Mouse (Mus musculus) left cerebral cortex, adult 2 months (tissue): ENCODE data around the gene Sgpp2. TPM values are rescaled to one million over a fixed set of nuclear protein-coding genes. Genes with fewer than 3 reads are reported as not detected.

ENCODE experiments used
- DNase-seq, 2 experiments: peaks; one replicate each; pipeline ENCODE4 v3.0.0; 2021 to 2022; ENCODE audit warnings: low spot score in 2 of 2, mixed read lengths in 1 of 2; ENCODE audit errors: extremely low spot score in 1 of 2
- H3K27ac ChIP-seq: fragments of 200-600 bp; 2 replicates; pipeline ENCODE4 v1.8.1; 2022
- H3K4me3 ChIP-seq: fragments of 200-600 bp; 2 replicates; pipeline ENCODE4 v1.8.1; 2022
- CTCF ChIP-seq: fragments of 200-600 bp; IDR thresholded peaks from 2 replicates; pipeline ENCODE4 v1.8.1; 2022; ENCODE audit warnings: antibody characterized with exemption, mild to moderate bottlenecking, moderate library complexity
- intact Hi-C: fragments of 180-260 bp; cut with DNase I; formaldehyde crosslinking; loops from one replicate; pipeline ENCODE4 v1.15.1; 2025
- total RNA-seq, 2 experiments: library from RNA; stranded (reverse); gene quantifications; 2 replicates each; pipeline ENCODE4 v1.2.3; 2021

Gene Sgpp2
- total RNA-seq, 2 experiments from 2014 or later: 9.5 to 9.7 TPM

DNA sequence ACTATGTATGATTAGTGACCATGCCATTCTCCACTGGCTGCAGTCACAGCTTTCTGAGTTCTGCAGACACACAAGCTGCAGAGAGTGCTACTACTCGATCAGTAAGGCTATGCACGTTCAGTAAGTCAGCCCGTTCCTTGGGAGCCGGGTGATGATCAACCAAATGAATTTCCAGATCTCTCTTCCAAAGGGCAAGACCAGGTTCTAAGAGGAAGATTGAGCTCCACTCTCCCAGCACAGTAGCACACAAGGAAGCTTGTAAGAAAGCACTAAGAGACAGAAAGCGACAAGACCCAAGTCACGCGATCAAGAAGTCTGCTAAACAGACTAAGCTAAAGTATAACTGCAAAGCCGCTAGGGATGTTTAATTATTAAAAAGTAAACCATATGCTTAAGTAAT, 130.6 kb downstream of the Sgpp2 start:
- TF ChIP-seq CTCF: no peak
- no peak overlapping the region for H3K4me3 ChIP-seq
- intact Hi-C loops: no loop called here
- H3K27ac ChIP-seq: no peak overlapping the region
- no peak for DNase-seq

DNA sequence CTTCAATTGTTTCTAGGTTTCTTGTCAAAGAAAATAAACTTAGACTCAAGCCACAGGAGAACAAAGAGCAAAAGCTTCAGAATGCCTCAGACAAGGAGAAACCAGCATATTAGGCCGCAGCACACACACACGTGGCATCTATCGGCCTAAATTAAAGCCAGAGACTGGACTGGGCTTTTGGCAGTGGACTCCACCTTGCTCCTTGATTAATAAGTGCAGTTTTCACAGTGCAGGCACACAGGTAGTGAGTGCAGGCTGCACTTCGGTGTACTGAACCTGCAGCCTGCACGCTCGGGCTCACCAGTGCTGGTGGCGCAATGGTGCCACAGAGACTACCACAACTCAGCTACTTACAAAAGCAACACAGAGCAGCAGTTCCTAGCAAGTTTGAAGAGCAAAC, 132.9 kb downstream of the Sgpp2 start:
- intact Hi-C loops: no loop called here
- Histone ChIP-seq H3K4me3 (no peak overlapping the region), H3K27ac (no peak overlapping the region)
- TF ChIP-seq CTCF: no peak
- no peak for DNase-seq

DNA sequence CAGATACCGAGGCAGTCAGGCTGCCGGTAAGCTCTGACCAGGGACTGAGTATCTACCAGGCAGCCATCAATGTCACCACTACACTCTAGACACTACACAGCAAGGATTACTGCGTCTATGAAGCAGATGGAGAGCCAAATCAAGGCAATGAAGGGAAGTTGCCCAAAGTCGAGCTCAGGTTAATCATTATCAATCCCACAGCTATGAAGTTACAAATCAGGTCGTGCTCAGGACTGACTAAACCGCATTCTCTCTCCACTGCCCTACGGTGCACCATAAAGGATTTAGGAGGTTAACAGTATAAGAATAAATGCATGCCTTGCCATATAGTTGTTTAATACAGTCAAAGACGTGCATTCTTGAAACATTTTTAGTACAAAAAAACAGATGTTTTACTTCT, 136.1 kb downstream of the Sgpp2 start:
- TF ChIP-seq CTCF: no peak
- Histone ChIP-seq H3K27ac (no peak overlapping the region), H3K4me3 (no peak overlapping the region)
- intact Hi-C loops: no loop called here
- no peak for DNase-seq

DNA sequence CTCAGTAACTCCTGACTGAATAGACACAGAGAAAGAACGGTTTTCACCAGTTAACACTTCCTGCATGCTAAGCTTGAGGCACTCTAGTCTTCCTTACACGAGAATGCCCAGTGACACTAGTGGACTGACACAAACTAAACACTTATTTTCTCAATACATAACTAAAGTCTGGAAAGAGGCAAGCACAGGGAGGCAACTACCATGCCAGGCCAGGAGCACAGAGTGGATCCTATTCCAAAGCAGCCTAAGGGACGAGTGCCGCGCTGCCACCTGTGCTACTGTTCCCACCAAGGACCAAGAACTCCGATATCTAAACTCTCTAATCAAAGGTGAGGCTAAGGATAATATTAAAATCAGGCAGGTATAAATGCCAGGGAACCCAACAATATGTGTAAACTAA, 136.6 kb downstream of the Sgpp2 start:
- no peak overlapping the region for H3K27ac ChIP-seq
- no peak overlapping the region for H3K4me3 ChIP-seq
- no peak for DNase-seq
- intact Hi-C loops: no loop called here
- no peak for TF ChIP-seq CTCF

DNA sequence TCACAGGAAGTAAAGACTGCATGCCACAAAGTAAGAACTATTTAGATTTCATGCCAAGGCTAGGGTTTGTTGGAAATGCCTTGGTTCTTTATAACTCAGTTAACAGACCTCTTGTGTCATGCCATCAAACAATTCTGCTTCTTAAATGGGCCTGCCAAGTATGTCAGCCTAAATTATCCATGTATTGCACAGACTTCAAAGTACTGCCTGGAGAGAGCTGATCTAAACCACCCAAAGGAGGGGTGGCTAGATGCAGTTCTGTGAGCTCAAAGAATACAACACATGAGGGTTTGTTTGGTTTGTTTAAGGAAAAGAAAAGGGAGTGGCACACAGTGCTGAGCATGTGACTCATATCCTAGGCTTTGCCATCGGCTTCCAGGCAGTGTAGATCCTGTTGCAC, 137.9 kb downstream of the Sgpp2 start:
- no peak for DNase-seq
- intact Hi-C loops: no loop called here
- Histone ChIP-seq H3K4me3 (no peak overlapping the region), H3K27ac (no peak overlapping the region)
- no peak for TF ChIP-seq CTCF

DNA sequence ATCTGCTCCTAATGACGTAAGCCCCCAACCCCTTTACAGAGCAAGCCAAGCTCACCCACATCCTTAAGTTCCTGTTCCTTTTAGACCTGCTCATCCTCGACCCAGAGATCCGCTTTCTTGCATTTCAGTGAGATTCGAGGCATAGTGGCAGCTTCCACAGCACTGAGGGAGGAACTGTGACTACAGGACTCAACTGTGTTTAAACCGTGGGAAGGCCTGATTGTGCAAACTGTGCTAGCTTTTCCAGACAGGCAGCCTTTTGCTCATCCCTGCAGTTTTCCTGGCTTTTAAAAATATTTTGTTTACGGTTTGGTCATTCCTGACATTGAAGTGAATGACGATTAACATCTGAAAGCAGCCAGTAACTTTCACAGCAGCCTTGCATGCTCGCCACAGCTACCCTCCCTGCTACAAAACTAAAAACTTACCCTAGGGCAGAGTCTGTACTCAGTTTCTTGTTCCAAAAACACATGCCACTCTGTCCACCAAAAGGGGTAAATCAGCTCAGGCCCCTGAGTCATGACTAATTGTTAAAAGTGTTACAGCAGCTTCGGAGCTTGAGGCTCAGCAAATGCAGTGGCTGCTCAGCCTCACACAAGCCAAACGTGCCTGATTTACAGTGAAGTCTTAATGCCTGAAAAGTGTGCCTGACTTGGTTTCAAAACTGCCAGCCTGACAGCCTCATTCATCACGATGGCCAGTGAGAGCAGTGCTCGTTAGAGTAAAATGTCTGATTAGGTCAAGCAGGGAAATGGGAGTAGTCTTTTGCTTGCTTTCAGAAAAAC, 141.1 kb downstream of the Sgpp2 start:
- DNase-seq: no peak
- TF ChIP-seq CTCF: no peak
- intact Hi-C loops: no loop called here
- Histone ChIP-seq H3K4me3 (no peak overlapping the region), H3K27ac (no peak overlapping the region)

DNA sequence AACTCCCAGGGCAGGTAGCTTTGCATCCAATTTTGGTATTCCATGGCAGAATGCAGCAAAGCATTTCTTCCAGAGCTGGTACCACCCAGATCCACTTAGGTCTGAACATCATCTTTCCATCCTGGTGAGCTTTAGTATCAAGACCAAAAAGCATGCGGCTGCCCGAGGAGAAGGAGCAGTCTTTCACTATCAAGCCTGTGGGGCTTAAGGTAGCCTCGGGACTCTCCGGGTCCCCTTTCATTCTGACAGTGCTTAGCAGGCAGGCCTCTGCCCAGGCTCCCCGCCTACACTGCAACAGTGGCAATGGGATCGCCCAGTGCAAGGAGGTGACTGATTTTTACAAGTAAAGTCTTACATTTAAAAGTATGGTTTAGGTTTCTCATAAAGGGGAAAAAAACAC, 142.4 kb downstream of the Sgpp2 start:
- no peak for DNase-seq
- no peak overlapping the region for H3K27ac ChIP-seq
- H3K4me3 ChIP-seq: no peak overlapping the region
- TF ChIP-seq CTCF: no peak
- intact Hi-C loops: no loop called here

DNA sequence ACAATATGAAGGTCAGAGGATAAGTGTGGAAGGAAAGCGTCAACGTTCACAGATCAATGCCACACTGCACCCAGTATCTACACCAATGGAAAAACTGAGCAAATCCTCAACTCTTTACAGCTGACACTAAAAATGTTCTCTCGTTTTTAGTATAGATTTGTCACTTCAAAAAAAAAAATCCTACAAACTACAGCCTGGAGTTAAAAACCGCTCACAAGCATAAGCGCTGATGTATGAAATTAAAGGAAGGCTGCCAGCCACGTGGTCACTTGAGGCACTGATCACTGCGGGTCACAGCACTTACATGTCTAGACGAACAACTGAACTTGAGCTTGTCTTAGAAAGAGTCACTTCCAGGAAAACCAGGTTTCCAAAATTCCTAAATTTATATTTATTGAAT, 143.7 kb downstream of the Sgpp2 start:
- no peak for TF ChIP-seq CTCF
- Histone ChIP-seq H3K4me3 (no peak overlapping the region), H3K27ac (no peak overlapping the region)
- DNase-seq: no peak
- intact Hi-C loops: loop anchor here (2.0 kb wide), 1 partner anchor 475 kb away; no protein-coding TSS in a partner anchor

DNA sequence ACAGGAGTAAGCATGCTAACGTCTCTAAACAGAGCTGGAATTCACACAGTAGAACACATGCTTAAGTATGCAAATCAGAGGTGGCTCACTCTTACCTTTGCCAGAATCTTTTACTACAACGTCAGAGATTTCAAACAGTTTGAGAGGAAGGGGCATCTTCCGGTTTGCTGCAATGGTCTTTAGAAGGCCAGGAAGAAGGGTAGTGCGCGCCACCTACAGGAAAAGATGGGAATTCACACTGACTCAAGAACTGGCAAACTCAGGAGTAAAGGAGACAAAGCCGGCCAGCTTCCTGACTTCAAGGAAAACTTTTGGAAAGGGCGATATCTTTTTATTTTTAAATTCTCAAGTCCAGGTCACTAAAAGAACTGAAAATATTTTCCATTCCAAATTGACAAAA, 144.5 kb downstream of the Sgpp2 start:
- Histone ChIP-seq H3K27ac (no peak overlapping the region), H3K4me3 (no peak overlapping the region)
- intact Hi-C loops: loop anchor here (2.0 kb wide), 1 partner anchor 476 kb away; no protein-coding TSS in a partner anchor
- TF ChIP-seq CTCF: peak; percentile 81
- peak; percentile 32 to 36 for DNase-seq

Other genes starting within 250 kb of the Sgpp2 start
- gene Pax3, start 113.2 kb upstream of the Sgpp2 start, total RNA-seq: not detected
- 10 to 100 TPM; 61.0 to 61.9 TPM for gene Farsb, start 178.6 kb downstream of the Sgpp2 start, total RNA-seq
- not detected for gene Mogat1, start 200.6 kb downstream of the Sgpp2 start, total RNA-seq
- gene BC035947, start 201.8 kb downstream of the Sgpp2 start, total RNA-seq: under 1 TPM; 0.77 to 0.79 TPM